Mouse (Mus musculus) olfactory bulb, adult 2 months (tissue): ENCODE results near the gene Thap12.

Experiments
- CTCF ChIP-seq: fragments of 200-500 bp; IDR thresholded peaks from 2 replicates; pipeline ENCODE4 v1.5.1; 2012; ENCODE audit warnings: low read depth, mild to moderate bottlenecking, low read length, moderate library complexity; ENCODE audit not compliant: insufficient read depth
- POLR2A ChIP-seq: fragments of 200-500 bp; IDR thresholded peaks from 2 replicates; pipeline ENCODE4 v1.6.1; 2012; ENCODE audit warnings: mild to moderate bottlenecking, low read depth, low read length, moderate library complexity; ENCODE audit not compliant: insufficient read depth

- TF ChIP-seq CTCF (no peak), POLR2A (no peak)
Measured at GRCm38 (mm10) chr7:98721623-98722022, 18.7 kb downstream of the Thap12 start.
